Mouse (Mus musculus) retina, adult 2 months (tissue): ENCODE measurements around the gene Arhgap15.
"Not testable (repeated sequence)": the region's sequence is repeated elsewhere in the genome, so short reads cannot be mapped to it uniquely, and the experiment has no call there.

ENCODE experiments used
- DNase-seq: peaks from one replicate; pipeline ENCODE4 v3.0.0-alpha.2; 2012; ENCODE audit warnings: low read depth, low spot score

Arhgap15 gene

GRCm38 (mm10) chr2:43748287-43748983 lies at the start of gene Arhgap15:
Arhgap15 (plus strand) TSS chr2:43748824.
- no peak for DNase-seq

GRCm38 (mm10) chr2:43712611-43713138 lies 35.9 kb upstream of the Arhgap15 start:
- DNase-seq: no peak

- peak; percentile 37 for DNase-seq
These were observed 26.0 kb upstream of the Arhgap15 start for GRCm38 (mm10) chr2:43722446-43723103.

- DNase-seq: no peak
These were observed 25.5 kb upstream of the Arhgap15 start for GRCm38 (mm10) chr2:43723104-43723541.

GRCm38 (mm10) chr2:43727181-43727580 lies 21.4 kb upstream of the Arhgap15 start:
- DNase-seq: no peak

GRCm38 (mm10) chr2:43727693-43728092 lies 20.9 kb upstream of the Arhgap15 start:
- no peak for DNase-seq

GRCm38 (mm10) chr2:43728831-43729230 lies 19.8 kb upstream of the Arhgap15 start:
- no peak for DNase-seq

- DNase-seq: no peak
These were observed 16.2 kb upstream of the Arhgap15 start for GRCm38 (mm10) chr2:43732396-43732795.

GRCm38 (mm10) chr2:43735071-43735470 lies 13.6 kb upstream of the Arhgap15 start:
- not testable (repeated sequence) for DNase-seq

- DNase-seq: no peak
These were observed 11.1 kb upstream of the Arhgap15 start for GRCm38 (mm10) chr2:43737546-43737945.

- no peak for DNase-seq
These were observed 10.0 kb upstream of the Arhgap15 start for GRCm38 (mm10) chr2:43738562-43739112.

- no peak for DNase-seq
These were observed 9.3 kb upstream of the Arhgap15 start for GRCm38 (mm10) chr2:43739190-43739818.

GRCm38 (mm10) chr2:43749321-43749720 lies 697 bp downstream of the Arhgap15 start:
- no peak for DNase-seq

GRCm38 (mm10) chr2:43755899-43756298 lies 7.3 kb downstream of the Arhgap15 start:
- DNase-seq: no peak

- no peak for DNase-seq
These were observed 8.0 kb downstream of the Arhgap15 start for GRCm38 (mm10) chr2:43756626-43757025.

- DNase-seq: no peak
These were observed 13.1 kb downstream of the Arhgap15 start for GRCm38 (mm10) chr2:43761735-43762134.

- DNase-seq: no peak
These were observed 14.7 kb downstream of the Arhgap15 start for GRCm38 (mm10) chr2:43763279-43763678.

GRCm38 (mm10) chr2:43764456-43764855 lies 15.8 kb downstream of the Arhgap15 start:
- no peak for DNase-seq

- DNase-seq: no peak
These were observed 17.6 kb downstream of the Arhgap15 start for GRCm38 (mm10) chr2:43766200-43766599.

- DNase-seq: no peak
These were observed 21.4 kb downstream of the Arhgap15 start for GRCm38 (mm10) chr2:43769850-43770570.

- DNase-seq: no peak
These were observed 24.0 kb downstream of the Arhgap15 start for GRCm38 (mm10) chr2:43772640-43773039.
